Mouse (Mus musculus): ENCODE results near the gene Rpl10. TPM values are rescaled to one million over a fixed set of nuclear protein-coding genes. Genes with fewer than 3 reads are reported as not detected.

Gene Rpl10
- total RNA-seq, 2 experiments from 2014 or later: 137 to 175 TPM

DNA sequence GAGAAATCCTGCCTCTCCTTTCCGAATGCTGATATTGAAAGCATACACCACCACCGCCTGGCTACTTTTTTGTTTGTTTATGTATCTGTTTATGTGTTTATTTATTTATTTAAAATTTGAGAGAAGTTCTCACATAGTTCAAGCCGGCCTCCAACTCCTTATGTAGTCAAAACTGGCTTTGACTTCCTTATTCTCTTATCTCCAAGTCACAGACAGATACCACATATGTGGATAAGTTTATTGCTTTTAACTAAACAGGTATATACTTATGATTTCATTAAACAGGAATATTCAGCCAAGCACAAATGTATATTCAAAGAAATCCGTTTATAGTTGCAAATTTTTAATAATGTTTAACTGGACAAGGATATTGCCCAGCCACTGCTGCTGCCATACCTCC lies 22.8 kb downstream of the Rpl10 start:
- no peak for TF ChIP-seq CTCF (conservative IDR thresholded peaks at IDR 0.05)
- no peak for DNase-seq (ENCODE audit: low spot score in 2 of 2)
- Histone ChIP-seq H3K4me3 (no peak overlapping the region), H3K27ac (no peak overlapping the region)

DNA sequence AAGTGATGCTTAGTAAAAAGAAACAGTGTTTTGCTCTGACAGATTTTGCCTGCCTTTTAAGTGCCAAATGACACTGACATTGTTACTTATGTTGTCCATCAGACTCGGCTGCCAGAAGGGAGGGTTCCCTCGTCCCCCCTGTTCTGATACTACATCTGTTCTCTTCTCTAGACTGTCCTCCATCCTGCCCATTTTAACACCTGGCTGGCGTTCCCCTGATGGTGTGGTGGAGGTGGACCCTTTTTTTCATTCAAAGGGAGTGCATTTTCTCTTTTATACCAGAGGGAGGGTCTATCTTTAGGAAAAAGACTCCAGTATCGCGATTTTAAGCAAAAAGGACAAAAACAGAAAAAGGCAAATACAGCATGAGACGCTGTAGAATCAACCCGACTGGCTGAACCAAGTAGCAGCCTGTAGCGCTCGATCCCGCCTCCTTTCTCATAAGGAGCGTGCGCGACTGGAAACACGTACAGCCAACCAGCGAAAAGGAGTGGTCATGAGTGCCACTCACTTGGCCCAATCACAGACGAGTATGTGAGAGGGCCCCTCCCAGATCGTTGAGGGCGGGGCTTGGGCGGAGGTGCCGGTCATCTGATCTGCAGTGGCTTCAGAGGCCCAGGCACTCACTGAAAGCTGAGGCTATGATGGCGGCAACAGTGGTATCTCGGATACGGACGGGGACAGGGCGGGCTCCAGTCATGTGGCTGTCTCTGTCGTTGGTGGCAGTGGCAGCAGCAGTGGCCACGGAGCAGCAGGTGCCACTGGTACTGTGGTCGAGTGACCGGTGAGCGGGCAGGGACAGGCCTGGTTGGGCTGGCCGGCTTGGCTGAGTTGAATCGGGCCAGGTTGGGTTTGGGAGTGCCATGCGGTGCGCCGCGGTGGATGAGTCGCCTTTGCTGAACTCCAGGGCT lies 26.2 kb downstream of the Rpl10 start, which contains the start of gene Atp6ap1:
Gene Atp6ap1, plus strand, starts transcription at position 560 of the 911 bp plus-strand sequence.
- DNase-seq (ENCODE audit: low spot score in 2 of 2): peak; percentile 90 to 95
- Histone ChIP-seq H3K4me3 (peak within 1 kb of the TSS; percentile 79), H3K27ac (peak within 1 kb of the TSS; percentile 89)
- no peak for TF ChIP-seq CTCF (conservative IDR thresholded peaks at IDR 0.05)

- no peak for DNase-seq (ENCODE audit: low spot score in 2 of 2)
- no peak for TF ChIP-seq CTCF (conservative IDR thresholded peaks at IDR 0.05)
- no peak overlapping the region for H3K4me3 ChIP-seq
- no peak overlapping the region for H3K27ac ChIP-seq
These were observed 27.7 kb downstream of the Rpl10 start for GRCm38 (mm10) chrX:74298348-74298747.

DNA sequence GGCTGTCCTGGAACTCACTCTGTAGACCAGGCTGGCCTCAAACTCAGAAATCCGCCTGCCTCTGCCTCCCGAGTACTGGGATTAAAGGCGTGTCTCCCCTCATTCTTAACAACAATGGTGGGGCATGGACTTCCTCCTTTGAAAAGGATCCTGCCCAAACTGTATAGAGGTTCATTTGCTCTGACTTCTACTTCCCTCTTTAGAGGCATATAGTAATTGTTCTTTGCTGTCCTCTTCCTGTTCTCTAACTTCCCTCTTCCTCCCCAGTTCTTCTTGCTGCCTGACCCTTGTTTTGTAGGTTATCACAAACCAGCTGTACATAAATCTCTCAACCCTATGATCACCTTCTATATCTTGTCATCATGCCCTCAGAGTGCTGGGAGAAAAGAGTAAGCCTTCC lies 29.1 kb downstream of the Rpl10 start:
- DNase-seq (ENCODE audit: low spot score in 2 of 2): no peak
- H3K4me3 ChIP-seq: no peak overlapping the region
- TF ChIP-seq CTCF (conservative IDR thresholded peaks at IDR 0.05): no peak
- no peak overlapping the region for H3K27ac ChIP-seq

DNA sequence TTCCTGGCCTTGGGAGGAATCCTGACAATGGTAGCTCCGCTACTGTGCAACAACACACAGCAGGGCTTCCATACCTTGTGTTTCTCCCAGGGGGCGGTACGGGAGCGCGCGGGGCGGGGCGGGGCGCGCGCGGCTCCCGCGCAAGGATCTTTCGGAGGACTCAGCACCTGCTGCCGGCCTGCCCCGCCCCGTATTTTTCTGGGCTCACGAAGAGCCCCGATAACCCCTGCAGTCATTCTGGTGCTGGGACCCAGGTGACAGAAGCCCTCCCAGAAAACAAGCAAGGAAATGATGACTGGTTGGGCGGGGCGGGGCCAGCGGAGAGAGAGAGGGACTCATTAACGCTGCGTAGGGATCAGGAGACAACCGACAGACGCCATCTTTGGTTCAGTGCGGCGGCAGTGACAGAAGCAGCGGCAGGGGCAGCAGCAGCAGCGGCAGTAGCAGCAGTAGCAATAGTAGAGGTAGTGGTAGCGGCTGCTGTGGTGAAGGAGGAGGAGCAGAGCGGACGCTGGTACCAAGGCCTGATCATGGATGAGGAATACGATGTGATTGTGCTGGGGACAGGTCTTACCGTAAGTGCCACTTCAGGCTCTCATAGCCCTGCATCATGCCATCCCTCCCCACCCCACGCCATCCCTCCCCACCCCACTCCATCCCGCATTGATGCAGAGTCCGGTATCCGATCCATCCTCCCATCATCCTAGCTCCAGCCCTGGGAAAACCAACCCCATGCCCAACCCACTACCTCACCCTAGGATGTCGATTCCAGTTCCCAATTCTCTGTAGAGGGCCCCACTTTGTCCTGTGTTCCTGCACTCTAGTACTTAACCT lies 34.5 kb downstream of the Rpl10 start, which contains the start of gene Gdi1:
Gene Gdi1, plus strand, starts transcription at position 132 of the 834 bp plus-strand sequence.
- peak; percentile 63 for TF ChIP-seq CTCF (conservative IDR thresholded peaks at IDR 0.05)
- DNase-seq (ENCODE audit: low spot score in 2 of 2): peak; percentile 37 to 66
- Histone ChIP-seq H3K27ac (peak within 1 kb of the TSS; percentile 98), H3K4me3 (peak within 1 kb of the TSS; percentile 67)

DNA sequence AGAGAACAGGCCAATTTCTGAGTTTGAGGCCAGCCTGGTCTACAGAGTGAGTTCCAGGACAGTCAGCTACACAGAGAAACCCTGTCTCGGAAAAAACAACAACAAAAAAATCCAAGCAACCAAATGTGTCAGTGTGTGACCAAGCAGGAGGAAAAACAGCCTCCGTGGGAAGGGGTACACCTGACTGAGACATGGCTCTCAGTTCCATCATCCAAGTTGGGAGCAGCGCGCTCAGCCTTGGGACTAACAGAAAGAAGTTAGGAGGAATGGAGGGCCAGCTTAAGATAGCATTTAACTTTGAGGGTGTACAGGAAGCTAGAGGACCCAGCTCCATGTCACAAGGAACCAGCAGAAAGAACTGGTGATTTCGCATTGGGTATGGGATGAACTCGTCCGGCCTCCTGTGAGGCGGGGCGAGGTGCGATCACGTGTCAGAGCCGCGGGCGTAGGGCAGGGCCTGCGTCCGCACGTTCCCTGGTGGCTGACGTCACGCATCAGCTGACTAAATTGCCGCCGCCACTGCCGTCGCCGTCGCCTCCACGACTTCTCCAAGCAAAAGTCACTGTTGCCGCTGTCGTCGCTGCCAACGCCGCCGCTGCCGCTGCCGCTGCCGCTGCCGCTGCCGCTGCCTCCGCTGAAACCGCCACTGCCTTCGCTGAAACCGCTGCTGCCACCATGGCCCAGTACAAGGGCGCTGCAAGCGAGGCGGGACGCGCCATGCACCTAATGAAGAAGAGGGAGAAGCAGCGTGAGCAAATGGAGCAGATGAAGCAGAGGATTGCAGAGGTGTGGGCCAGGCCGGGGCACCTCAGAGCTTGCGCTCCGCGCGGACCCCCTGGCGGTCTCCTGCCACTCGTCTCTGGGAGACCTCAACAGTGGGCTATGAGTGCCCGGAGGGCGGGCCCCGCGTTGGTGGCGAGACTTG lies 42.2 kb downstream of the Rpl10 start, which contains the start of gene Fam50a:
Gene Fam50a, plus strand, starts transcription at position 494 of the 925 bp plus-strand sequence.
- no peak for TF ChIP-seq CTCF (conservative IDR thresholded peaks at IDR 0.05)
- H3K4me3 ChIP-seq: peak within 1 kb of the TSS; percentile 71
- DNase-seq (ENCODE audit: low spot score in 2 of 2): peak; percentile 82 to 91
- H3K27ac ChIP-seq: peak within 1 kb of the TSS; percentile 91

Small RNA genes within 50 kb of the gene (microRNA-seq; reads per million reads assigned to microRNA genes)
- gene Mir7091 (0 reads per million in 2 experiments), gene Mir7092 (0 reads per million in 2 experiments)

Other genes starting within 250 kb of the Rpl10 start
- gene Irak1, start 246.9 kb upstream of the Rpl10 start, total RNA-seq (2021): 10 to 100 TPM; 59.3 to 62.6 TPM
- gene Opn1mw, start 143.3 kb upstream of the Rpl10 start, total RNA-seq (2021): 1 to 10 TPM in 1 of 2 experiments, not detected in 1; 1.1 TPM
- 10 to 100 TPM; 90.6 to 94.2 TPM for gene Mecp2, start 135.4 kb upstream of the Rpl10 start, total RNA-seq (2021)
- not detected for gene Tex28, start 103.0 kb upstream of the Rpl10 start, total RNA-seq (2021)
- gene Tktl1, start 93.6 kb upstream of the Rpl10 start, total RNA-seq (2021): under 1 TPM in 1 of 2 experiments, not detected in 1; 0.17 TPM
- 10 to 100 TPM; 77.1 to 78.0 TPM for gene Flna, start 21.0 kb upstream of the Rpl10 start, total RNA-seq (2021)
- gene Emd, start 16.1 kb upstream of the Rpl10 start, total RNA-seq (2021): 10 to 100 TPM; 31.8 to 39.5 TPM
- gene Taz, start 11.1 kb downstream of the Rpl10 start, total RNA-seq (2021): 10 to 100 TPM; 61.4 to 71.4 TPM
- gene Dnase1l1, start 11.5 kb downstream of the Rpl10 start, total RNA-seq (2021): 1 to 10 TPM; 1.6 to 2.1 TPM
- gene Atp6ap1, start 26.3 kb downstream of the Rpl10 start, total RNA-seq (2021): 100 to 1,000 TPM; 306 to 330 TPM
- gene Gdi1, start 34.2 kb downstream of the Rpl10 start, total RNA-seq (2021): 100 to 1,000 TPM; 620 to 624 TPM
- 10 to 100 TPM; 28.1 to 33.7 TPM for gene Fam50a, start 42.2 kb downstream of the Rpl10 start, total RNA-seq (2021)
- gene Plxna3, start 58.3 kb downstream of the Rpl10 start, total RNA-seq (2021): 10 to 100 TPM; 31.5 to 32.0 TPM
- gene Lage3, start 82.8 kb downstream of the Rpl10 start, total RNA-seq (2021): 10 to 100 TPM; 23.3 to 27.3 TPM
- 10 to 100 TPM; 61.1 to 65.1 TPM for gene Ubl4a, start 102.4 kb downstream of the Rpl10 start, total RNA-seq (2021)
- gene Slc10a3, start 102.5 kb downstream of the Rpl10 start, total RNA-seq (2021): 1 to 10 TPM; 2.8 to 3.1 TPM
- 10 to 100 TPM; 18.3 to 23.8 TPM for gene Fam3a, start 122.5 kb downstream of the Rpl10 start, total RNA-seq (2021)
- gene Ikbkg, start 122.5 kb downstream of the Rpl10 start, total RNA-seq (2021): 10 to 100 TPM; 49.9 to 51.7 TPM
- gene G6pdx, start 158.4 kb downstream of the Rpl10 start, total RNA-seq (2021): 10 to 100 TPM; 27.1 to 30.2 TPM
- gene Gm6880, start 210.6 kb downstream of the Rpl10 start, total RNA-seq (2021): not detected

Data from layer of hippocampus, adult 2 months (tissue).